In the genomic region with DNA sequence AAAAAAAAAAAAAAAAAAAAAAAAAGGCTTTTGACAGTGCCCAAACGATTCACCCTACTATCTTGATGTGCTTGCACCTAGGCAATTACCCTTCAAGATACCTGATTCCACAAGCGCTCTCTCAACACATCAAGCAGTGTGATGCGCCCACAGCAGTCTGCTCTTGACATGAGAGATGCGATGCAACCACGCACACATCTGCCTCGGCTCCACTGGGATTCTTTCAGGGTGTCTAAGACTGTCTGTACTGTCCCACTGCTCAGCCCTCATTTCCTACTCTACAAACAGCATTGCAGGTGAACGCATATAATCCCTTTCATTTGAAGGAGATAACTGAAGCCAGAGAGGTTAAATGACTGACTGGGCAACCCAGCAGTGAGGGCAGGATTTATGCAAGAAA, we compare ENCODE assay signal across 8 mouse cellular contexts. TPM values are rescaled to one million over a fixed set of nuclear protein-coding genes. Genes with fewer than 3 reads are reported as not detected.
A peak's percentile ranks its signal among the peaks of the same experiment; 100 is the strongest.
DNase-seq lines count a peak whose midpoint lies in the region; ATAC-seq and TF ChIP-seq lines count a peak whose summit lies in the region.

No protein-coding gene starts in this region.

- no peaks in the 10 kb centered on the region for H3K9me3 ChIP-seq in kidney, embryonic 14.5 days (ENCODE audit: control insufficient read depth, low read length)
- H3K9me3 ChIP-seq in G1E (replicated peaks) = no peaks in the 10 kb centered on the region
- H3K9me3 ChIP-seq in forebrain, embryonic 14.5 days (replicated peaks; ENCODE audit: control insufficient read depth, low read length) = no peaks in the 10 kb centered on the region
- H3K9me3 ChIP-seq in liver, postnatal 0 days (ENCODE audit: low read length) = no peaks in the 10 kb centered on the region

- no peaks in the 10 kb centered on the region for H3K27me3 ChIP-seq in kidney, embryonic 14.5 days (ENCODE audit: control insufficient read depth, insufficient read depth, low read length)
- H3K27me3 ChIP-seq in G1E (ENCODE audit: insufficient read depth, low read length) = peaks cover 6% of the 10 kb centered on the region; the same call in 1 of the 2 replicates
- H3K27me3 ChIP-seq in forebrain, embryonic 14.5 days (replicated peaks; ENCODE audit: control insufficient read depth, insufficient read depth, low read length) = no peaks in the 10 kb centered on the region
- no peaks in the 10 kb centered on the region for H3K27me3 ChIP-seq in liver, postnatal 0 days (ENCODE audit: insufficient read depth, low read length)

- peak overlapping the region; percentile 94 for H3K4me3 ChIP-seq in kidney, embryonic 14.5 days (ENCODE audit: low read length)
- peak overlapping the region; percentile 99 for H3K4me3 ChIP-seq in G1E (ENCODE audit: low read depth, low read length)
- H3K4me3 ChIP-seq in forebrain, embryonic 14.5 days (ENCODE audit: low read depth, low read length) = peak overlapping the region; percentile 96
- H3K4me3 ChIP-seq in liver, postnatal 0 days (ENCODE audit: low read depth, low read length) = peak overlapping the region; percentile 100

- peak overlapping the region; percentile 85 for H3K4me2 ChIP-seq in kidney, embryonic 14.5 days (replicated peaks; ENCODE audit: low read depth, low read length)
- H3K4me2 ChIP-seq in forebrain, embryonic 14.5 days (ENCODE audit: low read length) = peak overlapping the region; percentile 93
- peak overlapping the region; percentile 94 for H3K4me2 ChIP-seq in liver, postnatal 0 days (ENCODE audit: low read depth, low read length)

- ATAC-seq in kidney, embryonic 14.5 days (ENCODE audit: low FRiP score, low TSS enrichment) = no peak
- no peak for ATAC-seq in G1E (ENCODE audit: extremely low read depth, insufficient number of reproducible peaks, low FRiP score, poor library complexity, severe bottlenecking)
- ATAC-seq in forebrain, embryonic 14.5 days = no peak
- no peak for ATAC-seq in liver, postnatal 0 days

- H3K4me1 ChIP-seq in kidney, embryonic 14.5 days (ENCODE audit: control insufficient read depth, insufficient read depth, low read length) = peaks cover 9% of the 10 kb centered on the region
- H3K4me1 ChIP-seq in G1E (ENCODE audit: insufficient read depth, low read depth, low read length) = peaks cover 28% of the 10 kb centered on the region
- peaks cover 10% of the 10 kb centered on the region for H3K4me1 ChIP-seq in forebrain, embryonic 14.5 days (ENCODE audit: control insufficient read depth, insufficient read depth, low read length)
- peaks cover 16% of the 10 kb centered on the region for H3K4me1 ChIP-seq in liver, postnatal 0 days (ENCODE audit: insufficient read depth)

- no peak overlapping the region for H3K27ac ChIP-seq in kidney, embryonic 14.5 days (ENCODE audit: low read depth, low read length)
- no peak overlapping the region for H3K27ac ChIP-seq in forebrain, embryonic 14.5 days (ENCODE audit: low read depth, low read length)
- H3K27ac ChIP-seq in liver, postnatal 0 days (ENCODE audit: low read depth) = no peak overlapping the region

- H3K36me3 ChIP-seq in kidney, embryonic 14.5 days (ENCODE audit: control insufficient read depth, insufficient read depth, low read length) = peaks cover 39% of the 10 kb centered on the region
- H3K36me3 ChIP-seq in G1E (replicated peaks) = peaks cover 47% of the 10 kb centered on the region
- peaks cover 41% of the 10 kb centered on the region for H3K36me3 ChIP-seq in forebrain, embryonic 14.5 days (ENCODE audit: control insufficient read depth, insufficient read depth, low read length)
- H3K36me3 ChIP-seq in liver, postnatal 0 days (replicated peaks; ENCODE audit: insufficient read depth, low read length) = peaks cover 35% of the 10 kb centered on the region

- no peak for TF ChIP-seq EP300 in liver, postnatal 0 days (IDR thresholded peaks at IDR 0.05; ENCODE audit: low read depth)

- peak overlapping the region; percentile 93 for H3K9ac ChIP-seq in kidney, embryonic 14.5 days (ENCODE audit: low read depth, low read length)
- H3K9ac ChIP-seq in forebrain, embryonic 14.5 days (ENCODE audit: low read length) = peak overlapping the region; percentile 98
- peak overlapping the region; percentile 96 for H3K9ac ChIP-seq in liver, postnatal 0 days (replicated peaks)

- WGBS in kidney, embryonic 14.5 days = 69% methylated on average over 7 of the region's 7 CpGs
- 63% methylated on average over 7 of the region's 7 CpGs for WGBS in forebrain, embryonic 14.5 days
- 56% methylated on average over 7 of the region's 7 CpGs for WGBS in liver, postnatal 0 days (ENCODE audit: insufficient replicate concordance)

- no peak for DNase-seq in kidney, postnatal 4 days
- DNase-seq in G1E (ENCODE audit: low spot score) = no peak
- no peak for DNase-seq in forebrain, embryonic 14.5 days (ENCODE audit: low spot score)
- no peak for DNase-seq in liver, postnatal 0 days
- DNase-seq in adrenal gland, postnatal 25 days = no peak
- no peak for DNase-seq in cerebellum, postnatal 14 days
- DNase-seq in urinary bladder, adult 18-20 months (ENCODE audit: low spot score in 2 of 2) = no peak

- no peak for TF ChIP-seq CTCF in G1E (IDR thresholded peaks at IDR 0.05; ENCODE audit: low read depth, low read length)
- TF ChIP-seq CTCF in liver, postnatal 0 days (IDR thresholded peaks at IDR 0.05; ENCODE audit: low read depth) = no peak

RNA-seq across cellular contexts. Expression of gene Dync1li2, which starts 1.2 kb away (rescaled TPM):
- polyA plus RNA-seq in kidney, embryonic 14.5 days (2014; fragmentation: Nextera tagmentation; extraction: Ambion mirVana) = 25.8 and 56.6 TPM in 2 replicates
- total RNA-seq in G1E (2014; fragmentation: Nextera tagmentation) (28.9 and 32.1 TPM in 2 replicates), G1E (2017) (43.6 and 52.5 TPM in 2 replicates)
- 13.9 and 14.8 TPM in 2 replicates for polyA plus RNA-seq in G1E (2012)
- polyA plus RNA-seq in forebrain, embryonic 14.5 days (2014; fragmentation: Nextera tagmentation; extraction: Ambion mirVana) = 61.1 and 74.0 TPM in 2 replicates
- 7.7 and 8.4 TPM in 2 replicates for polyA plus RNA-seq in liver, postnatal 0 days (2015; fragmentation: Nextera tagmentation; extraction: Ambion mirVana)
- total RNA-seq in adrenal gland, postnatal 25 days (2021) = 138 and 198 TPM in 2 replicates

RNA-seq across cellular contexts. Expression of gene Cmtm4, which starts 46.0 kb away (rescaled TPM):
- 5.6 and 6.4 TPM in 2 replicates for polyA plus RNA-seq in kidney, embryonic 14.5 days (2014; fragmentation: Nextera tagmentation; extraction: Ambion mirVana)
- total RNA-seq in G1E (2014; fragmentation: Nextera tagmentation) = not detected in 2 replicates
- total RNA-seq in G1E (2017) = under 0.01 and 0.05 TPM in 2 replicates
- not detected in 2 replicates for polyA plus RNA-seq in G1E (2012)
- polyA plus RNA-seq in forebrain, embryonic 14.5 days (2014; fragmentation: Nextera tagmentation; extraction: Ambion mirVana) = 3.5 and 3.7 TPM in 2 replicates
- polyA plus RNA-seq in liver, postnatal 0 days (2015; fragmentation: Nextera tagmentation; extraction: Ambion mirVana) = 0.94 and 1.1 TPM in 2 replicates
- total RNA-seq in adrenal gland, postnatal 25 days (2021) = 44.4 and 46.0 TPM in 2 replicates
